Mouse (Mus musculus) B cell, adult 2 months (primary cell): ENCODE measurements around the gene Klk11.

ENCODE experiments used
- DNase-seq, 2 experiments: peaks; one replicate each; pipeline ENCODE4 v3.0.0; 2022

Gene Klk11

DNA sequence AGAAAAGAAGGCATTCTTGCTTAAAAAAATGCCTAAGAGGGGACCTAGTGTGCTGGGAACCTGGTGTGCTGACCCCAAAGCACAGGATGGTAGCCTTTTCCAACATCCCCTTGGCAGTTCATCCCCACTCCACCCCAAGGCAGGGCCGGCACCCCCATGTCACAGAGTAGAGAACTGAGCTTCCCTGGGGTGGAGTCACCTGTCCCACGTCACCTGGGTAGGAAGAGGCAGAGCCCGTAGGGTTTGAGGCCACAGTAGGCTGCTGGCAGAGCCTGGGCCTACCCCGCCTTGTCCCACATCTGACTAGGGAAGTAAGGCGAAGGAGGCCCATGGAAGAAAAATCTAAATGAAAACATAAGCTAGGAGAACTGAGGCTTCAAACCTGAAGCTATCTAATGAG, at the start of gene Klk11:
Klk11 (plus strand) TSS at position 241 of the 400 bp plus-strand sequence.
- no peak for DNase-seq

GRCm38 (mm10) chr7:43747788-43748187, 26.6 kb upstream of the Klk11 start:
- no peak for DNase-seq

GRCm38 (mm10) chr7:43752806-43753205, 21.6 kb upstream of the Klk11 start:
- DNase-seq = no peak

DNA sequence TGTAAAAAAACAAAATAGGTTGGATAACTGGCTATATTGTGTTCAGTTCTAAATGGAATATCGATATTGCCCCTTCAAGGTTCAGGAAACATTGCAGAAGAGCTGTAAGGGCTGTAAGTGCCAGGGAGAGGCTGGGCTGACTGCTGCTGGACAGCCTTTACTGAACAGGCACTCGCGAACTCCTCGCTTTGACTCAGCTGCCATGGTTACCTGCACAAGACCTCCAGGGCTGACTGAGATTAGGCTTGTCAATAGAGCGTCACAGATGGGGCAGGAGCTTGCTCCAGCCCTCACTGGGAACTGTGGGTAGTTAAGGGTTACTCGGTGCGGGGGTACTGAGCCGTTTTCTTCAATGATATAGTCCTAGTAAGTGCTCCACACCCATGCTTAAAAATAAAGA, 7.9 kb upstream of the Klk11 start:
- no peak for DNase-seq

DNA sequence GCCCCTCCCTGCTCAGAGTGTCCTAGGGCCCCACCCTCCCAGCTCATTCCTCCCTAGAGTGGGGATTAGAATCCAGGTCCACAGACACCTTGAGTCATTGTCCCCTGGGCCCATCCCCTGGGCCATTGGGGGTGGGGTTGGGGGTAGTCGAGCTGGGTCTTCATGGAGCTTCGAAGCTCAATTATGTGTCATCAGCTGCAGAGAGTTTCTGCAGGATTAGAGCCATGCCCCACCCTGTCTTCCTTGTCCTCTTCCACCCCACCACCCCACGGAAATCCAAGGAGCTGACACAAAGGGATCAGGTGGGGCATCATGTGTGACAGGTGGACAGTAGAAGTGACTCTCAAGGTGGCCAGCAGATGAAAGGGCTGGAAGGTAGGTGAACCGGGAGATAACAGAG, 5.8 kb upstream of the Klk11 start, which contains the start of gene Klk12:
Klk12 (plus strand) TSS at position 301 of the 400 bp plus-strand sequence.
- DNase-seq = no peak

- DNase-seq = no peak
Observed at GRCm38 (mm10) chr7:43769636-43770035, 4.8 kb upstream of the Klk11 start.

DNA sequence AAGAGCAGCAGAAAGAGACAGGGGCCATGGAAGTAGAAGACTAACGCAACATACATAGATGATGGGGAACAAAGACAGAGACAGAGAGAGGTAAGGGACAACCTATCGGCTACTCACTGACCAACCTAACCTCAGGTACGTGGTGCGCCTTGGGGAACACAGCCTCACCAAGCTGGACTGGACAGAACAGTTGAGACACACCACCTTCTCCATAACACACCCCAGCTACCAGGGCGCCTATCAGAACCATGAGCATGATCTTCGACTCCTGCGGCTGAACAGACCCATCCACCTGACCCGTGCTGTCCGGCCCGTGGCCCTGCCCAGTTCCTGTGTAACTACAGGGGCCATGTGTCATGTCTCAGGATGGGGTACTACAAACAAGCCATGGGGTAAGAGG, 3.7 kb upstream of the Klk11 start:
- no peak for DNase-seq

- no peak for DNase-seq
Observed at GRCm38 (mm10) chr7:43771916-43772315, 2.5 kb upstream of the Klk11 start.

- no peak for DNase-seq
Observed at GRCm38 (mm10) chr7:43772901-43773300, 1.5 kb upstream of the Klk11 start.

GRCm38 (mm10) chr7:43774802-43775201, 398 bp downstream of the Klk11 start:
- DNase-seq = no peak

GRCm38 (mm10) chr7:43775311-43776057, 1.1 kb downstream of the Klk11 start:
- DNase-seq = no peak

DNA sequence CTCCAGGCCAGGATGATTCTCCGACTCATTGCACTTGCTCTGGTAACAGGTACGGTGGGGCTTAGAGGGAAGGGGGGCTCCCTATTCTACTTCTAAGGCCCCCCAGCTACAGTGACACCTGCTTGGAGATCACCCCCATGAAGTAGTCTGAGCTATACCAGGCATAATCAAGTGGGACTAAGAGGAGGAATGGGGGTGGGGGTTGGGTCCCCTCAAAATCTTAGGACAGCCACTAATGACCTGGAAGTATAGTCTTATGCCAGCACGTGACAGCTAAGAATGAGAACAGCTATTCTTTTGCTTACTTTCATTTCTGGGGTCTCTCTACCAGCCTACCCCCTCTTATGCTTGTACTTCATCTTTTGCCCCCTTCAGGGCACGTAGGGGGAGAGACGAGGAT, 2.1 kb downstream of the Klk11 start:
- no peak for DNase-seq

- DNase-seq = no peak
Observed at GRCm38 (mm10) chr7:43777423-43777822, 3.0 kb downstream of the Klk11 start.

DNA sequence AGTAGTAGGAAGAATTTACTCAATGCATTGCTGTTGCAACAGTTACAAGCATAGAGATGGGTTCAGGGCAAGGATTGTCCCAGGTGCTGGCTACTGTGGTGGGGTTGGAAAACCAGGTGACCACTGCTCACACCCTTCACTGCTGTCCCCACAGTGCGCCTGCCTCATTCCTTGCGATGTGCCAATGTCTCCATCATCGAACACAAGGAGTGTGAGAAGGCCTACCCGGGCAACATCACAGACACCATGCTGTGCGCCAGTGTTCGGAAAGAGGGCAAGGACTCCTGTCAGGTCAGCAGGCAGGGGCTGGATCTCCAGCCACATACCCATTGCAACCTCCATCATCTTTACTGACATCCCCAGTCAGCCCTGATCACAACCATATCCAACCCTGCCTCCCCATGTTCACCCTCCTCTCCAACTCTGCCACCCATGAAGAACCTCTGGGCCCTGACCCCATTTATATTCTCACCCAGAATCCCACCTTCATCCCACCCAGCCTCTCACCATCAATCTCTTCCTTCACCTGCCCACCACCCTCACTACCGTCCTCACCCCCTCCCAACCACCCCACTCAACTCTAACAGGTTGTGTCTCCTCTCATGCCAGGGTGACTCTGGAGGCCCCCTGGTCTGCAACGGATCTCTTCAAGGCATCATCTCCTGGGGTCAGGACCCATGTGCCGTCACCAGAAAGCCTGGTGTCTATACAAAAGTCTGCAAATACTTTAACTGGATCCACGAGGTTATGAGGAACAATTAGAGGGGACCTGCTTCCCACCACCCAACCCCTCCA, 4.0 kb downstream of the Klk11 start:
- no peak for DNase-seq

- no peak for DNase-seq
Observed at GRCm38 (mm10) chr7:43780241-43780640, 5.8 kb downstream of the Klk11 start.

DNA sequence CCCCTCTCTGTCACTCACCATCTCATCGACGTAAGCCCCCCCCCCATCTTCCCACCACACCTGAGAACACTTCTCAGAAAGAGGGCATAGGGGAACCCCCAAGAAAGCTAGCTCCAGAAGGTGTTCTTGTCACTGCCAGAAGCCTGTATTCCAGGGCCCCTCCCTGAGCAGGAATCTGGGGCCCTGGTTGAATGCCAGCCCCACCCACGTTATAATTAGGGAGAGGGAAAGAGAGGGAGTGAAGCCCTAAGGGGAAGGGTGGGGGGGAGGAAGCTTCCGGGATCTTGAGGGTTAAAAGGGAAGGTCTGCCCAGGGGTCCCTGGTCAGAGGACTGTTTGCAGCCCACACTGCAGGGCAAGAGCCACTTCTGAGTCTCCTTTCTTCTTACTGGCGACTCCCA, 6.3 kb downstream of the Klk11 start, which contains the start of gene Klk10:
Klk10 (plus strand) TSS at position 290 of the 400 bp plus-strand sequence.
- no peak for DNase-seq

DNA sequence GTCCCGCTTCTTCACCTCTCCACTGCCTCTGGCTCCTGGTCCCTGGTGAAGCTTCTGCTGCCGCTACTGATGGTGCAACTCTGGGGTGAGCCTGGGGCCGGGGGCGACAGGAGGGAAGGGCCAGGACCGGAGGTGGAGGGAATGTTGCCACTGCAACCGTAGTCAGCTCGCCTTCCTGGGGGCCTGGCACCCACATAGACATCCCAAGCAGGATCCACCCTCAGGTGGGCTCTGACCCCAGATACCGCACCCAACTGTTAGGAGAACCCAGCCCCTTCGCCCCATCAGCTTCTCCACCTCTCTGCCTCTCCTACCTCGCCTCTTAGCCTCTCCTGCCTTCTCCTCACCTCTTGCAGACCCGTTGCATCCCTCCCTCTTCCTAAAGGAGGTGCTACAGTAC, 7.1 kb downstream of the Klk11 start:
- DNase-seq = no peak

DNA sequence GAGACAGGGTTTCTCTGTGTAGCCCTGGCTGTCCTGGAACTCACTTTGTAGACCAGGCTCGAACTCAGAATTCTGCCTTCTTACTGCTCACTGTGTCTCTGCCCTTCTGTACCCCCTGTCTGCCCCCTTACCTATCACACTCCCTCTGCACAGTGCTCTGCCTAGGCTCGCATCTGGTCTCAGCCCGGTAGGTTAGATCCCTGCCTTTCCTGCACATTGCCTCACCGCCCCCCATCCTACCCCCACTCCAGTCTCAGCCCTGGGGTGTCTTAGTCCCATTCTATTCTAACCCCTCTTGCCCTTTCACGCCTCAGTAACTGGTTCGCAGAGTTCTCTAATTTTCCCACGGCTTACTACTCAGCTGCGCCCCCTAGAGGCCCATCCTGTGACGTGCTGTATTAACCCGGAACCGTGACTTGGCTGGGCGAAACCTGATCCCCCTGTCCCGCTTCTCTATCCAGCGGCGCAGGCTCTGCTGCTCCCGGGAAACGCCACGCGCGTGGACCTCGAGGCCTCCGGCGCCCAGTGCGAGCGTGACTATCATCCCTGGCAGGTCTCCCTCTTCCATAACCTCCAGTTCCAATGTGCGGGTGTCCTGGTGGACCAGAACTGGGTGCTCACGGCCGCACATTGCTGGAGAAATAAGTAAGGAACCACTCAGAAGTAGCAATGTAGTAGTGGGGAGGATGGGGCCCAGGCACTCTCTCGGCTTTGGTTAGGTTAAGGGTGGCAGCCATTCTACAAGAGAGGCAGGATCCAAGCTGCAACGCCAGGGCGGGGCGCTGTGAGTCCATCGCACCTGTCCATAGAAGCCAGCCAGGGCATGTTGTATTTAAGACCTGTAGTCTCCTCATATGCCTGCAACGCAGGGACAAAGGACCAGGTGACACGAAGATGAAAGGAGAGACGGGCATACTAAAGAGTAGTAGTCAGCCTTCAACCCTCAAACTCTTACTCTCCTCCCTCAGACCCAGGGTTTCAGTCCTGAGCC, 8.2 kb downstream of the Klk11 start:
- DNase-seq = peak; percentile 71 to 81

DNA sequence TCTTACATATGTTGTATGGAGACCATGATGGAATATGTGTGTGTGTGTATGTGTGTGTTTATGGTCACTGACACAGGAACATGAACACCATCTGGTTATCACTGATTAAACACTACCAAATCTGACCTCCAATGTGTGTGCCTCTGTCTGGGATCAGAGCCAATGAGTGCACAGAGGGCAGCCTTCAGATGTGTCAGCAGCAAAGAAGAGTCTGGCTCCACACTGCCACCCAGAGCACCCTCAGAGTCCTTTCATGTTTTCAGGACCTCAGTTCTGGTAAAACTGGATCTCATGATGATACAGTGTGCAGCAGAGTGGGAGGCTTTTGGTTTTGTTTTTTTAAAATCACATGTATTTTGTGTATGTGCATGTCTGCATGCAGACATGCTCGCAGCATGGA, 10.9 kb downstream of the Klk11 start:
- no peak for DNase-seq

DNA sequence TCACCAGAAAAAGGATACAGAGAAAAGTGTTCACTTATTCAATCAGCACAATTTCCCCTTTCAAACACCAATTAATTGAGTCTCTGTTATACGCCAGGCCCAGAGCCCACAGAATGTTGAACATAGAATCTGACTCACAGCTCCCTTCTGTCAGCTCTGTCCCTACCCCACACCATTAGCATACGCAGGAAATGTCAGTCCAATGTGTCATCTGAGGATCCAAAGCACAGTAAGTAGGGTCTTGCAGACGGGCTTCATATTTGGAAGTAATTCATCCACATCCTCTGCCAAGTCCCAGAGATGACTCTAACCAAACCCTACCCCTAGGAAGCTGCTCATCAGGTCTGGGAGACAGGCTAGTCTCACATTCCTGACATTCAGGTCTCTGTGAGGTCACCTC, 13.7 kb downstream of the Klk11 start:
- DNase-seq = no peak

GRCm38 (mm10) chr7:43789295-43789694, 14.9 kb downstream of the Klk11 start:
- no peak for DNase-seq

- DNase-seq = no peak
Observed at GRCm38 (mm10) chr7:43791591-43791990, 17.2 kb downstream of the Klk11 start, which contains the start of gene Klk9. TSS of gene Klk9 (plus strand) at chr7:43791891.

DNA sequence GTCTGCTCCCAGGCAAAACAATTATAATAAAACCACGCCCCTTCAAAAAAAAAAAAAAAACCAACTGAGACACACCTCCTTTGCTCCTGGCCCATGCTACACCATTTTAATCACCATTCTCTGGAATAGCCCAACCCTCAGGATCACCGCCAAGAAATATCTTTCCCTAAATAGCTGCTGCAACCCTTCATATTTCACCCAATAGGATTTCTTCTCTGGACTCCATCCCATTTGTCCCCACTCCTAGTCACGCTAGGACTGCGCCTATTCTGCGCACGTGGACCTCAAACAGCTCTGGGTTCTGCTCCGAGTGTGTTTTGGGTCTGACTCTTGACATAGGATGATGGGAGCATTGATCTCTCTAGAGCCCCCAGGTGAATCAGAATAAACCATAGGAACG, 22.0 kb downstream of the Klk11 start:
- DNase-seq = no peak
